Mouse (Mus musculus) forebrain, embryonic 13.5 days (tissue): ENCODE measurements around the gene Faap100. TPM values are rescaled to one million over a fixed set of nuclear protein-coding genes. Genes with fewer than 3 reads are reported as not detected.
A peak's percentile ranks its signal among the peaks of the same experiment; 100 is the strongest.
"Not testable (repeated sequence)": the region's sequence is repeated elsewhere in the genome, so short reads cannot be mapped to it uniquely, and the experiment has no call there.

Experiments
- ATAC-seq: fragments of 200-750 bp; cut with Nextera tagmentation; 2 replicates; pipeline ENCODE4 v1.8.0; 2017
- H3K27ac ChIP-seq: fragments of 300-500 bp; sonication (generic); 2 replicates; pipeline ENCODE4 v1.5.1; 2015; ENCODE audit warnings: inconsistent platforms, mild to moderate bottlenecking, moderate library complexity
- H3K27me3 ChIP-seq: fragments of 300-500 bp; sonication (generic); 2 replicates; pipeline ENCODE4 v1.6.1; 2015; ENCODE audit warnings: mild to moderate bottlenecking, inconsistent platforms
- H3K36me3 ChIP-seq: fragments of 300-500 bp; sonication (generic); 2 replicates; pipeline ENCODE4 v1.6.1; 2015; ENCODE audit warnings: mild to moderate bottlenecking, inconsistent platforms; ENCODE audit not compliant: poor library complexity, severe bottlenecking
- H3K4me1 ChIP-seq: fragments of 300-500 bp; sonication (generic); 2 replicates; pipeline ENCODE4 v1.6.1; 2015; ENCODE audit warnings: inconsistent platforms
- H3K4me2 ChIP-seq: fragments of 300-500 bp; sonication (generic); 2 replicates; pipeline ENCODE4 v1.6.1; 2015; ENCODE audit warnings: inconsistent platforms, mild to moderate bottlenecking, moderate library complexity
- H3K4me3 ChIP-seq: fragments of 300-500 bp; sonication (generic); 2 replicates; pipeline ENCODE4 v1.5.1; 2015; ENCODE audit warnings: mild to moderate bottlenecking, inconsistent platforms
- H3K9ac ChIP-seq: fragments of 300-500 bp; sonication (generic); 2 replicates; pipeline ENCODE4 v1.6.1; 2015; ENCODE audit warnings: mild to moderate bottlenecking, inconsistent platforms
- H3K9me3 ChIP-seq: fragments of 300-500 bp; sonication (generic); replicated peaks from 2 replicates; pipeline ENCODE4 v1.6.1; 2016; ENCODE audit warnings: inconsistent platforms
- WGBS: fragments of 180-500 bp; shearing (Covaris S2); methylation state at CpG from one replicate; pipeline ENCODE4 v1.1.7; 2015; 5-methylcytosine and 5-hydroxymethylcytosine counted together
- polyA plus RNA-seq: library from polyadenylated mRNA; unstranded; fragments of >200 nt; fragmentation: Nextera tagmentation; extraction: Ambion mirVana; gene quantifications from 2 replicates; pipeline ENCODE4 v1.2.1, GENCODE M21; 2015

Faap100 gene
- polyA plus RNA-seq, 1 experiment from 2014 or later: 51.0 TPM

DNA sequence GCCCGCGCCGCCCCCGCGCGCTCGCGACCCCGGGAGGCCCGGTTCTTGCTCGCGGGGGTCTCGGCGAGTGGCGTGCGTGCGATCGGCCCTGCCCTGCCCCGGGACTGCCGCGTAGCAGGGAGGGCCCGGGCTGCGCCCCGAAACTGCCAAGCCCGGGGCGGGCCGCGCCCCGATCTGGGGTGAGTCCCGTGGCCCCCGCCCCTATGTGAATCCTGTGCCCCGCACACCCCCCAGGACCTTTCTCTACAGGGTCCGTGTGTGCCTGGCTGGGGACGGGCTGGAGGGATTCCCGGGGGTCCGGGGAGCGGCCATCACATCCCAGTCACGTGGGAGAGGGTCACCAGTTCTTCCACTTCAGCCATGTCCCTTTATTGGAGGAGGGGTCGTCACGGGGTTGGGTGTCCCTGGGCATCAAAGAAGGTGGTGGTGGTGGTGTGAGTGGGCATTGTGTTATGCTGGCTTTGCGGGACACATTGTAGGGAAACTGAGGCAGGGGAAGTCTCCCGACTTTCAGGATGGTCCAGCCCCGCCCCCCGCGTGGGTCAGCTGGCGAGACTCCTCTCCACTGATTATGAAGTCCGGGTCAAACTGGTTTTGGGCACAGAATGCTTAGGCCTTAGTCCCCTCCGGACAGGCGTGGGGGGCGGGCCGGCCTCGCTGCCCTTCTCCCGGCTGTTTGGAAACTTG lies 29.7 kb downstream of the Faap100 start:
- 1% methylated on average over 41 of the region's 53 CpGs for WGBS
- Histone ChIP-seq H3K4me1 (peaks cover 61% of the 10 kb centered on the region), H3K27me3 (no peaks in the 10 kb centered on the region), H3K27ac (peak overlapping the region; percentile 100), H3K9ac (peak overlapping the region; percentile 100), H3K4me3 (peak overlapping the region; percentile 100), H3K36me3 (peaks cover 27% of the 10 kb centered on the region), H3K9me3 (no peaks in the 10 kb centered on the region), H3K4me2 (peak overlapping the region; percentile 97)
- peak; percentile 30 for ATAC-seq

DNA sequence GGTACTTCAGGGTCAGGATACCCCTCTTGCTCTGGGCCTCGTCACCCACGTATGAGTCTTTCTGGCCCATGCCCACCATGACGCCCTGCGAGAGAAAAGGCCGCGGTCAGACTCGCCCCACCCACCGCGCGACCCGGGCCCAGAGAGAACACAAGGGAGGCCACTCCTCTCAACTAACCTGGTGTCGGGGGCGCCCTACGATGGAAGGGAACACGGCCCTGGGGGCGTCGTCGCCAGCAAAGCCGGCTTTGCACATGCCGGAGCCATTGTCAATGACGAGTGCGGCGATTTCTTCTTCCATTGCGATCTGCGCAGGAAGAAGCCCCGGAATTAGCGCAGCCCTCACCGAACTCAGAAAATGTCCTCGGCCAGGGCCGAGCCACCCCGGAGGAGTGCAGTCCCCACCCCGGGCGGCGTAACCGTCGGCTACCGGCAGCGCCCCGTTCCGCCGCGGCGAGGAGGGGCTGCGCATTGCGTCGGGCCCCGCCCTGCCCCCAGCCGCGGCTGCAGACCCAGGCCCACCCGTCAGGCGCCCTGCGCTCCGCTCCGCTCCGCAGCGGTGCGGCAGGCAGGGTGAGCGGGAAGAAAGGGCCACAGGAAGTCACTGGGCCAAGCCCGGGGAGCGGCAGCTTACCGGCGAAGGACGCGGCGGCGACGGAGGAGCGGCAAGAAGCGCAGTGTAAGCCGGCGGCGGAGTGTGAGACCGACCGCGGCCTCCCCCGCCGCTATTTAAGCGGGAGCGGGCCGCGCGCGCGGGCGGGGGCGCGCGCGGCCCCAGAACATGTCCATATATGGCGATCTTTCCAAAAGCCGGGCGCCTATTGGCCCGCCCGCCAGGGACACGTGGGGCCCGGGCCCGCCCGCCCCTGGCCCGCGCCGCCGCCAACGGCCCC lies 30.5 kb downstream of the Faap100 start, which contains the start of gene Actg1:
Actg1 (minus strand) TSS at position 752 of the 893 bp plus-strand sequence.
- Histone ChIP-seq H3K4me2 (peak within 1 kb of the TSS; percentile 97), H3K27ac (peak within 1 kb of the TSS; percentile 100), H3K36me3 (peaks cover 27% of the 10 kb centered on the region), H3K4me3 (peak within 1 kb of the TSS; percentile 100), H3K27me3 (no peaks in the 10 kb centered on the region), H3K4me1 (peaks cover 53% of the 10 kb centered on the region), H3K9ac (peak within 1 kb of the TSS; percentile 100), H3K9me3 (no peaks in the 10 kb centered on the region)
- WGBS: 2% methylated on average over 90 of the region's 103 CpGs
- ATAC-seq: peak; percentile 83

DNA sequence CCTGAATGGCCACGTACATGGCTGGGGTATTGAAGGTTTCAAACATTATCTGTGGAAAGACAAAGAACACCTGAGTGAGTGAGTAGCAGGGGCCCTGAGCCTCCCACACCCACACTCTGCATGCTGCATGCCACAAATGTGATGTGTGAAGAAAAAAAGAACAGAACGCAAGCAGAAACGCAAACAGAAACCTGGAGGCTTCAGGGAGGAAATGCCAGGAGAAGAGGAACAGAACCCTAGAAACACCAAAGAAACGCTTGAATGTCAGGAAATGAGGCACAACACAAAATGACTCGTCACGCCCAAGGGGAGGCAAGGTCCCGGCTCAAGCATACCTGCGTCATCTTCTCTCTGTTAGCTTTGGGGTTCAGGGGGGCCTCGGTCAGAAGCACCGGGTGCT lies 31.3 kb downstream of the Faap100 start:
- WGBS: 5% methylated on average over 9 of the region's 10 CpGs
- peak overlapping the region; percentile 100 for H3K9ac ChIP-seq

DNA sequence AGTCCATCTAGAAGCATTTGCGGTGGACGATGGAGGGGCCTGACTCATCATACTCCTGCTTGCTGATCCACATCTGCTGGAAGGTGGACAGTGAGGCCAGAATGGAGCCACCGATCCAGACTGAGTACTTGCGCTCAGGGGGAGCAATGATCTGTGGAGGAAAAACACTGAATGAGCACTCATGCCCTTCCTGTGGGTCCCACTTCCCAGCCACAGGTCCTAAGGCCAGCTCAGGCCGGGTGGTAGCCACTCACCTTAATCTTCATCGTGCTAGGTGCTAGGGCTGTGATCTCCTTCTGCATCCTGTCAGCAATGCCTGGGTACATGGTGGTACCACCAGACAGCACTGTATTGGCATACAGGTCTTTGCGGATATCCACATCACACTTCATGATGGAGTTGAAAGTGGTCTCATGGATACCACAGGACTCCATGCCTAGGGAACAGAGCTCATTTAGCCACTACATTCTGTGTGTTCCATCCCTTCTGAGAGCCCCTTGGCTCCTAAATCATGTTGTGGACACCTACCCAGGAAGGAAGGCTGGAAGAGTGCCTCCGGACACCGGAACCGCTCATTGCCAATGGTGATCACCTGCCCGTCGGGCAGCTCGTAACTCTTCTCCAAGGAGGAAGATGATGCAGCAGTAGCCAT lies 32.1 kb downstream of the Faap100 start:
- H3K27ac ChIP-seq, H3K9me3 ChIP-seq, H3K27me3 ChIP-seq, ATAC-seq: not testable (repeated sequence)
- Histone ChIP-seq H3K9ac (peak overlapping the region; percentile 67), H3K4me2 (peak overlapping the region; percentile 73), H3K4me3 (peak overlapping the region; percentile 50), H3K36me3 (peaks cover 27% of the 10 kb centered on the region), H3K4me1 (peaks cover 39% of the 10 kb centered on the region)
- WGBS: 75% methylated on average over 11 of the region's 13 CpGs

More for the DNA sequence above, 31.3 kb downstream of the Faap100 start:
- Histone ChIP-seq H3K27ac (peak overlapping the region; percentile 100), H3K27me3 (no peaks in the 10 kb centered on the region), H3K4me1 (peaks cover 46% of the 10 kb centered on the region), H3K9me3 (no peaks in the 10 kb centered on the region), H3K4me3 (peak overlapping the region; percentile 100), H3K4me2 (peak overlapping the region; percentile 97), H3K36me3 (peaks cover 27% of the 10 kb centered on the region)
- no peak for ATAC-seq

DNA sequence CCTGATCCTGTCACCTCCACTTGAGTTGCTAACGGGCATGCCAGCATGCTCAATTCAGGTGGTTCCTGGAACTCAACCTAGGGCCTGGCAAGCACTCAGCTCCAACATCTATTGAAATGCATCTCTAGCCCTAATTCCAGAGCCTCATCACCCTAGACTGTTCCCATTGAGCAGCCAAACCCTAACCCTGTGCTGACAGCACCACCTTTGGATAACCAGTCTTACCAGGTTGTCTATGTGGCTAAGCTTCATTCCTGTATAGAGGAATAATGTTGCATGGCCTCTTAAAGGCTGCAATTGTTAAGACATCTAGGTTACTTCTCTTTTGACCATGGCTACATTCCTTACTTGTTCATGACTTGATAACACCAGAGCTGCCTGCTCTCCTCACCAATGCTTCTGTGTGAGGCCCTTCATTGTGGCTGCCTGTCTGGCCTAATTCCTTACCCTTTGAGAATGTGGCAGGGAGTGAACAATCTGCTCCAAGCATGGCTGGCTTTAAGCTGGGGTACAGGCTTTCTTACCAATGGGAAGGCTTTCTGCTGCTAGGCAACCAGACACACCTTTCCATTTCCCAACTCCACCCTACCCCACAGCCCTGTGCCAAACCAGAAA lies 33.4 kb downstream of the Faap100 start:
- H3K9ac ChIP-seq: peak overlapping the region; percentile 57

DNA sequence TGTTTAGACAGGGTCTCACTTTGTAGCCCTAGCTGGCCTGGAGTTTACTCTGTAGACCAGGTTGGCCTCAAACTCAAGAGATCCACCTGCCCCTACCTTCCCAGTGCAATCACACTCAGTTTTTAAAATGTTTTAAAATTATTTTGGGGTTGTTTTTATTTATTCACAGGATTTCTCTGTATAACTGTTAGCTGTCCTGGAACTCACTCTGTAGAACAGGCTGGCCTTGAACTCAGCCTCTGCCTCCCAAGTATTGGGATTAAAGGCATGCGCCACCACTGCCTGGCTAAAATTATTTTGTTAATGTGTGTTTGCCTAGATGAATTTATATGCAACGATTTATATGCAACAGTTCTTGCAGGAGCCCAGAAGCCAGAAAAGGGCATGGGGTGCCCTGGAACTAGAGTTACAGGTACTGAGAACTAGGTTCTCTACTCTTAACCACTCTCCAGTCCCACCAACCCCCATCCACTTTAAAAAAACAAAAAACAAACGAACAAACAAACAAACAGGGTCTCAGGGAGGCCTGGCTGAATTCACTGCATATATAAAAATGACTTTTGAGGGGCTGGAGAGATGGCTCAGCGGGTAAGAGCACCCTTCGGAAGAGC lies 34.1 kb downstream of the Faap100 start:
- Histone ChIP-seq H3K9ac (no peak overlapping the region), H3K4me3 (peak overlapping the region; percentile 34), H3K4me2 (peak overlapping the region; percentile 70), H3K4me1 (peaks cover 23% of the 10 kb centered on the region), H3K27me3 (no peaks in the 10 kb centered on the region), H3K27ac (peak overlapping the region; percentile 8; the same call in 1 of the 2 replicates), H3K36me3 (peaks cover 27% of the 10 kb centered on the region), H3K9me3 (no peaks in the 10 kb centered on the region)
- 70% methylated on average over 5 of the region's 5 CpGs for WGBS
- ATAC-seq: no peak

More for the DNA sequence above, 33.4 kb downstream of the Faap100 start:
- Histone ChIP-seq H3K9me3 (no peaks in the 10 kb centered on the region), H3K36me3 (peaks cover 27% of the 10 kb centered on the region), H3K4me2 (peak overlapping the region; percentile 70), H3K4me3 (peak overlapping the region; percentile 34), H3K27me3 (no peaks in the 10 kb centered on the region), H3K4me1 (peaks cover 26% of the 10 kb centered on the region), H3K27ac (peak overlapping the region; percentile 59)
- ATAC-seq: no peak
- 21% methylated on average over 1 of the region's 1 CpGs for WGBS

DNA sequence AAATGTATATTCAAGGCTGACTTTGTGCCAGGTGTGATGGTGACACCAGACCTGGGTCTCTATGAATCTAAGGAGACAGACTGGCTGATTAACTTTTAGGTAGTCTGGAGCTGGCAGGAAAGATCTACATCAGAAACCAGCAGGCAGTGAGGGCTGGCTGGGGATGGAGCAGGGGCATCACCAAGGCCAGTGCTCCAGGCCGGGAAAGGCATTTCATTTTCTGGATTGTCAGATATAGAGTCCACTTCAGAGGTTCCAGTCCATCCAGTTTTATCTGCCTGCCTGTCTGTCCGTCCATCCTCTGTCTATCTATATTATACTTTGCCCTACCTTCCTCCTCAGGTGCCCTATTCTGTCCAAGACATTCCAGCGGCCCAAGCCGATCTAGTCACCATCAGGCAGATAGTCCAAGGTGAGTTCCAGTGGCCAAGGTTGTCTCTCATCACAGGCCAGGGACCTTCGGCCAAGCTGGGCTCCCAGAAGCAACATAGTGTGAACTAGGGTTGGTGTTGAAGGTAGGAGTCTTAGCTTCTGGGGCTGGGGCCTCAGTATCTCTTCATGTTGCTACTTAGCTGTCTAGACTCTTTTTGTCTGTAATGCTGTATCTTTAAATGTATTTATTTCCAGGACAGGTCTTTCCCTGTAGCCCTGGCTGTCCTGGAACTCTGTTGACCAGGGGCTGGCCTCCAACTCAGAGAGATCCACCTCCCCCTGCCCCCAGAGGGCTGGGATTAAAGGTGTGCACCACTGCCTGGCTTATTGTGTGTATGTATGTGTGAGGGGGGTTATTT lies 34.9 kb downstream of the Faap100 start:
- Histone ChIP-seq H3K36me3 (peaks cover 27% of the 10 kb centered on the region), H3K27me3 (no peaks in the 10 kb centered on the region), H3K4me1 (peaks cover 20% of the 10 kb centered on the region), H3K4me3 (no peak overlapping the region), H3K27ac (peak overlapping the region; percentile 8; the same call in 1 of the 2 replicates), H3K4me2 (peak overlapping the region; percentile 70), H3K9ac (no peak overlapping the region), H3K9me3 (no peaks in the 10 kb centered on the region)
- WGBS: 84% methylated on average over 5 of the region's 5 CpGs
- no peak for ATAC-seq

DNA sequence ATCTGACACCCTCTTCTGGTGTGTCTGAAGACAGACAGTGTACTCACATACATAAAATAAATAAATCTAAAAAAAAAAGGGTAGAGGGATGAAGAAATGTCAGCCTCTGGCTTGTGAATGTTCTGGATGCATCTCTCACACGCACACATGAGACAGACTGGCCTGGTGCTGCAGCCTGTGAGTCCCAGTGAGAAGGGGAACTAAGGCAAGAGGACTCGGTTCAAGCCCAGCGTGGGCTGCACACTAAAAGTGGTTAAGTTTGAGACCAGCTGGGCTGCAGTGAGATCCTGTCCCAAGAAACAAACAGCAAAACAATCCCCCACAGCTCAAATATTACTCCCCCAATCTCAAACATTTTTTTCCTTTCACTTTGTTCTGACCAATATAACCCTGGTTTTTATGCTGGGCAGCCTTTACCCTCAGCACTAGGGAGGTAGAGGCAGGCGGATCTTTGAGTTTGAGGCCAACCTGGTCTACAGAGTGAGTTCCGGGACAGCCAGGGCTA lies 35.9 kb downstream of the Faap100 start:
- no peaks in the 10 kb centered on the region for H3K9me3 ChIP-seq
- no peak overlapping the region for H3K4me2 ChIP-seq
- H3K4me3 ChIP-seq: no peak overlapping the region
- H3K36me3 ChIP-seq: peaks cover 27% of the 10 kb centered on the region
- no peak overlapping the region for H3K27ac ChIP-seq
- H3K9ac ChIP-seq: no peak overlapping the region
- H3K27me3 ChIP-seq: no peaks in the 10 kb centered on the region
- 87% methylated on average over 5 of the region's 5 CpGs for WGBS
- ATAC-seq: no peak
- peaks cover 20% of the 10 kb centered on the region for H3K4me1 ChIP-seq

DNA sequence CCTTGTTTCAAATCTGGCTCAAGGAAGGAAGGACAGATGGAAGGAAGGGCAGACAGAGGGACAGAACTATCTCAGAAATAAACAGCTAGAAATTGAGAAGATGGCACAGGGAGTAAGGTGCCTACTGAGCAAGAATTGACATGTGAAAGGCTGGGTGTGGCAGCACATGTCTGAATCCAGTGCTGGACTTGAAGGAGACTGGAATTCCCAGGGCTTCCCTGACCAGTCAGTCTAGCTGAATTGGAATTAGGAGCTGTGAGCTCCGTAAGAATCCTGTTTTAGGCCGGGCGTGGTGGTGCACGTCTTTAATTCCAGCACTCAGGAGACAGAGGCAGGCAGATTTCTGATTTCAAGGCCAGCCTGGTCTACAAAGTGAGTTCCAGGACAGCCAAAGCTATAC lies 36.9 kb downstream of the Faap100 start:
- Histone ChIP-seq H3K9ac (no peak overlapping the region), H3K36me3 (peaks cover 21% of the 10 kb centered on the region), H3K4me2 (no peak overlapping the region), H3K4me3 (no peak overlapping the region), H3K27me3 (no peaks in the 10 kb centered on the region), H3K27ac (no peak overlapping the region), H3K9me3 (no peaks in the 10 kb centered on the region), H3K4me1 (peaks cover 20% of the 10 kb centered on the region)
- no peak for ATAC-seq
- 91% methylated on average over 4 of the region's 4 CpGs for WGBS

DNA sequence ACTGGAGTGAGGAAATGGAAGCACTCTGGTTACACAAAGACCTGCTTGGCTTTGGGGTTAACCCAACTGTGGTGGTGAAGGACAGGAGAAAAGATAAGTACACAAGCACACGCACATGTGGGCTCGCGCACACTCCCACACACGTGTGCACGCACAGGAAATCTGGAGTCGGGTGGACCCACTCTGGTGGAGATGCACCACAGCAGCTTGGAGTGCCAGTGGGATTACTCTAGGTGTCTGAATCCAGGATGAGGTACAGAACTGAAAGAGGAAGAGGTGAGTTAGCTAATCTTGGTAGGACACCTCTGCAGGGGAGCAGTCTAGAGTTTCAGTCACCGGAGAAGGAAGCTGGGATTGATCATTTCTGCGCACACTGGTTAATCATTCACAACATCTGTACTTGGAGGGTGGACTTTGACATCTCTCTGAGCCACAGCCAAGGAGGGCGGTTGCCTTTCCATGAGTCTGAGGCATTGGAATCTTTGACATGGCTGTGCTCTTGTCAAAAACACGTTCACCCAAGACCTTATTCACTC lies 38.5 kb downstream of the Faap100 start:
- H3K4me3 ChIP-seq: no peak overlapping the region
- peaks cover 11% of the 10 kb centered on the region for H3K36me3 ChIP-seq
- no peak overlapping the region for H3K27ac ChIP-seq
- ATAC-seq: no peak
- no peaks in the 10 kb centered on the region for H3K27me3 ChIP-seq
- WGBS: 90% methylated on average over 10 of the region's 10 CpGs
- no peaks in the 10 kb centered on the region for H3K9me3 ChIP-seq
- peaks cover 11% of the 10 kb centered on the region for H3K4me1 ChIP-seq
- H3K4me2 ChIP-seq: no peak overlapping the region
- H3K9ac ChIP-seq: no peak overlapping the region
